ENCODE assay signal across 9 mouse cellular contexts in genomic region chr5:121236171-121236570, GRCm38 (mm10). TPM values are rescaled to one million over a fixed set of nuclear protein-coding genes. Genes with fewer than 3 reads are reported as not detected.
DNase-seq lines count a peak whose midpoint lies in the region; ATAC-seq and TF ChIP-seq lines count a peak whose summit lies in the region.
"Had no signal": no experiment of that assay in that cellular context is flagged by ENCODE, and none has a peak within 500 bp of the region (broad histone marks: within the 10 kb centered on the region; RNA-seq: fewer than 3 reads in every experiment).

No protein-coding gene starts in this region.

- peaks cover 30% of the 10 kb centered on the region for H3K36me3 ChIP-seq in G1E (replicated peaks)
- peaks cover 31% of the 10 kb centered on the region for H3K36me3 ChIP-seq in liver, embryonic 12.5 days

- H3K9me3 ChIP-seq in G1E (replicated peaks) = no peaks in the 10 kb centered on the region
- H3K9me3 ChIP-seq in liver, embryonic 12.5 days (replicated peaks) = no peaks in the 10 kb centered on the region

- TF ChIP-seq CTCF in G1E (IDR thresholded peaks at IDR 0.05; ENCODE audit: low read depth, low read length) = no peak

- H3K27me3 ChIP-seq in G1E (ENCODE audit: insufficient read depth, low read length) = no peaks in the 10 kb centered on the region
- H3K27me3 ChIP-seq in liver, embryonic 12.5 days (replicated peaks) = no peaks in the 10 kb centered on the region

- DNase-seq in cerebellum, adult 18-20 months = peak; percentile 64 to 74
- DNase-seq in G1E (ENCODE audit: low spot score) = peak; percentile 53
- DNase-seq in heart, adult 8-10 months (ENCODE audit: low spot score) = peak; percentile 28
- no peak for DNase-seq in gastrocnemius, postnatal 4 days (ENCODE audit: low spot score in 2 of 2)
- no peak for DNase-seq in testis, postnatal 10 days (ENCODE audit: low spot score)
- DNase-seq in thymus, postnatal 4 days = no peak

- peak overlapping the region; percentile 48; the same call in 1 of the 2 replicates for H3K4me3 ChIP-seq in G1E (ENCODE audit: low read depth, low read length)
- peak overlapping the region; percentile 37 for H3K4me3 ChIP-seq in liver, embryonic 12.5 days

- H3K4me1 ChIP-seq in G1E (ENCODE audit: insufficient read depth, low read depth, low read length) = peaks cover 85% of the 10 kb centered on the region
- H3K4me1 ChIP-seq in liver, embryonic 12.5 days = peaks cover 96% of the 10 kb centered on the region

- peak overlapping the region; percentile 99 for H3K27ac ChIP-seq in liver, embryonic 12.5 days
- H3K27ac ChIP-seq: macrophage had no signal

- 10% methylated on average over 5 of the region's 5 CpGs for WGBS in liver, embryonic 12.5 days (ENCODE audit: insufficient replicate concordance)

- H3K9ac ChIP-seq in liver, embryonic 12.5 days = peak overlapping the region; percentile 70

- ATAC-seq in cerebellum, adult (ENCODE audit: insufficient number of reproducible peaks, low FRiP score, low TSS enrichment) = no peak; the same call in 1 of the 2 replicates
- ATAC-seq in G1E (ENCODE audit: extremely low read depth, insufficient number of reproducible peaks, low FRiP score, poor library complexity, severe bottlenecking) = peak; percentile 88
- ATAC-seq in liver, embryonic 12.5 days = peak; percentile 97

- H3K4me2 ChIP-seq in liver, embryonic 12.5 days = peak overlapping the region; percentile 63

RNA-seq across cellular contexts. Expression of gene Hectd4, which starts 16.2 kb away (rescaled TPM):
- total RNA-seq in G1E (2014; fragmentation: Nextera tagmentation) (83.9 and 177 TPM in 2 replicates), G1E (2017) (19.6 and 22.8 TPM in 2 replicates)
- 16.4 and 22.8 TPM in 2 replicates for polyA plus RNA-seq in G1E (2012)
- 10 to 100 TPM; 22.8 to 26.9 (median 24.1) TPM for total RNA-seq in heart, adult 8-10 months (2022)
- 13.3 and 14.4 TPM in 2 replicates for polyA plus RNA-seq in liver, embryonic 12.5 days (2016; fragmentation: Nextera tagmentation; extraction: Ambion mirVana)
- 10 to 100 TPM; 17.3 to 20.3 TPM for total RNA-seq in gastrocnemius, postnatal 4 days (2021)

RNA-seq across cellular contexts. Expression of gene Rpl6, which starts 31.9 kb away (rescaled TPM):
- total RNA-seq in G1E (2014; fragmentation: Nextera tagmentation) (2,238 and 2,249 TPM in 2 replicates), G1E (2017) (1,317 and 1,403 TPM in 2 replicates)
- 213 and 677 TPM in 2 replicates for polyA plus RNA-seq in G1E (2012)
- total RNA-seq in heart, adult 8-10 months (2022) = 100 to 1,000 TPM; 525 to 697 (median 601) TPM
- 590 and 602 TPM in 2 replicates for polyA plus RNA-seq in liver, embryonic 12.5 days (2016; fragmentation: Nextera tagmentation; extraction: Ambion mirVana)
- 100 to 1,000 TPM; 868 to 943 TPM for total RNA-seq in gastrocnemius, postnatal 4 days (2021)

RNA-seq across cellular contexts. Expression of gene Ptpn11, which starts 45.0 kb away (rescaled TPM):
- 25.9 and 28.6 TPM in 2 replicates for total RNA-seq in G1E (2014; fragmentation: Nextera tagmentation)
- total RNA-seq in G1E (2017) = 36.4 and 43.0 TPM in 2 replicates
- polyA plus RNA-seq in G1E (2012) = 27.1 and 28.8 TPM in 2 replicates
- total RNA-seq in heart, adult 8-10 months (2022) = 100 to 1,000 TPM; 163 to 187 (median 182) TPM
- 15.2 and 15.8 TPM in 2 replicates for polyA plus RNA-seq in liver, embryonic 12.5 days (2016; fragmentation: Nextera tagmentation; extraction: Ambion mirVana)
- total RNA-seq in gastrocnemius, postnatal 4 days (2021) = 10 to 100 TPM; 82.3 to 85.0 TPM

Comparison
In these comparisons a context has a peak if more than half of its experiments do, and no peak if none do; other contexts are left out.
1. DNase-seq: peak in cerebellum, adult 18-20 months (2 of 2), G1E (single experiment) and heart, adult 8-10 months (single experiment); none in gastrocnemius, postnatal 4 days (0 of 2), testis, postnatal 10 days (single experiment) and thymus, postnatal 4 days (single experiment).